Mouse (Mus musculus) intestine, embryonic 15.5 days (tissue): ENCODE results near the gene Lce6a. TPM values are rescaled to one million over a fixed set of nuclear protein-coding genes. Genes with fewer than 3 reads are reported as not detected.

Experiments used
- ATAC-seq: fragments of 200-750 bp; cut with Nextera tagmentation; 2 replicates; pipeline ENCODE4 v1.8.0; 2017; ENCODE audit warnings: moderate TSS enrichment, moderate library complexity
- H3K27ac ChIP-seq: fragments of 300-500 bp; sonication (generic); 2 replicates; pipeline ENCODE4 v1.5.1; 2015; ENCODE audit warnings: mild to moderate bottlenecking, inconsistent platforms
- H3K27me3 ChIP-seq: fragments of 300-500 bp; sonication (generic); replicated peaks from 2 replicates; pipeline ENCODE4 v1.6.1; 2015; ENCODE audit warnings: inconsistent platforms
- H3K36me3 ChIP-seq: fragments of 300-500 bp; sonication (generic); 2 replicates; pipeline ENCODE4 v1.6.1; 2015; ENCODE audit warnings: inconsistent platforms
- H3K4me1 ChIP-seq: fragments of 300-500 bp; sonication (generic); replicated peaks from 2 replicates; pipeline ENCODE4 v1.6.1; 2015; ENCODE audit warnings: inconsistent platforms
- H3K4me2 ChIP-seq: fragments of 300-500 bp; sonication (generic); replicated peaks from 2 replicates; pipeline ENCODE4 v1.6.1; 2015; ENCODE audit warnings: mild to moderate bottlenecking, inconsistent platforms
- H3K4me3 ChIP-seq: fragments of 300-500 bp; sonication (generic); replicated peaks from 2 replicates; pipeline ENCODE4 v1.5.1; 2015; ENCODE audit warnings: inconsistent platforms
- H3K9ac ChIP-seq: fragments of 300-500 bp; sonication (generic); 2 replicates; pipeline ENCODE4 v1.6.1; 2015; ENCODE audit warnings: inconsistent platforms
- H3K9me3 ChIP-seq: fragments of 300-500 bp; sonication (generic); 2 replicates; pipeline ENCODE4 v1.6.1; 2016; ENCODE audit warnings: inconsistent platforms
- WGBS: fragments of 180-500 bp; shearing (Covaris S2); methylation state at CpG from one replicate; pipeline ENCODE4 v1.1.7; 2015; 5-methylcytosine and 5-hydroxymethylcytosine counted together
- polyA plus RNA-seq: library from polyadenylated mRNA; unstranded; fragments of >200 nt; fragmentation: Nextera tagmentation; extraction: Ambion mirVana; gene quantifications from 2 replicates; pipeline ENCODE4 v1.2.1, GENCODE M21; 2015

Lce6a gene
- polyA plus RNA-seq, 1 experiment from 2014 or later: not detected

DNA sequence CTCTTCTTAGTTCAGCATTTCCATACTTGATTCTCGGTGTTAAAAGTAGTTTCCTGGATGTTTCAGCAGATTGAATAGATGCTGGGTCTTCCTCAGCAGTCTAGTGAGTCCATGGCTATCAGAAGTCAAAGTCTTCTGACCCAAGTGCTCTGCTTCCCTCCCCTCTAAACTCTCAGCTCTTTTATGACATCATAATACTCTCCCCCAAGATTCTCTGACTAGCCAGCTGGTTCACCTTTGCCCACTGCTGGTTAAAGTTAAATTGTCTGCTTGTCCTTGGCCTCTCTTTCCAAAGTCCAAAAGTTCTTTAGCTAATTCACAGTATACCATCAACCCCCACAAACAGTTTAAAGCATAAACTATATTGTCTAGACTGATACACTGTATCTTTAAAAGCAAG lies 32.6 kb downstream of the Lce6a start, which contains the start of gene Smcp:
Gene Smcp, minus strand, starts transcription at position 140 of the 400 bp plus-strand sequence.
- H3K9ac ChIP-seq: no peak within 1 kb of the TSS
- H3K4me3 ChIP-seq: no peak within 1 kb of the TSS
- H3K4me2 ChIP-seq: no peak within 1 kb of the TSS
- H3K4me1 ChIP-seq: no peaks in the 10 kb centered on the region
- WGBS: 69% methylated on average over 1 of the region's 1 CpGs
- H3K27me3 ChIP-seq: no peaks in the 10 kb centered on the region
- no peak for ATAC-seq
- H3K9me3 ChIP-seq: no peaks in the 10 kb centered on the region
- H3K36me3 ChIP-seq: no peaks in the 10 kb centered on the region
- H3K27ac ChIP-seq: no peak within 1 kb of the TSS

DNA sequence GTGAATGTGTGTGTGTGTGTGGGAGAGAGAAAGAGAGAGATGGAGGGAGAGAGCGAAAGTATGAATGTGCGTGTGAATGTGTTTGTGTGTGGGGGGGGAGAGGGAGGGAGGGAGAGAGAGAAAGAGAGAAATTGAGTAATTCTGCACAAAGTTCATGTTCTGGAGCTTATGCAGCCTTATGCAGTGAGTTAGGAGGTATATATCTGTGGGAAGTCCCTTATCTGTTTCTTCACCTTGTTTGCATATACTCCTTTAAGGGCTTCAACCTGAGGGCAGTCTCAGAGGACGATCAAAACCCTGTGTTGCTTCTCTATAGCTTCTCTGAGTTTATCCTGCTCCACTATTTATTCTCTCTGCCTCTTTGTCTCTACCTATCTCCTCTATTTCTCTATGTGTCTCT lies 34.3 kb downstream of the Lce6a start:
- H3K27ac ChIP-seq: no peak overlapping the region
- ATAC-seq: peak; percentile 62; the same call in 1 of the 2 replicates
- 74% methylated on average over 3 of the region's 3 CpGs for WGBS
- H3K4me1 ChIP-seq: no peaks in the 10 kb centered on the region
- no peak overlapping the region for H3K4me2 ChIP-seq
- no peaks in the 10 kb centered on the region for H3K27me3 ChIP-seq
- H3K36me3 ChIP-seq: no peaks in the 10 kb centered on the region
- no peak overlapping the region for H3K9ac ChIP-seq
- no peaks in the 10 kb centered on the region for H3K9me3 ChIP-seq
- no peak overlapping the region for H3K4me3 ChIP-seq

DNA sequence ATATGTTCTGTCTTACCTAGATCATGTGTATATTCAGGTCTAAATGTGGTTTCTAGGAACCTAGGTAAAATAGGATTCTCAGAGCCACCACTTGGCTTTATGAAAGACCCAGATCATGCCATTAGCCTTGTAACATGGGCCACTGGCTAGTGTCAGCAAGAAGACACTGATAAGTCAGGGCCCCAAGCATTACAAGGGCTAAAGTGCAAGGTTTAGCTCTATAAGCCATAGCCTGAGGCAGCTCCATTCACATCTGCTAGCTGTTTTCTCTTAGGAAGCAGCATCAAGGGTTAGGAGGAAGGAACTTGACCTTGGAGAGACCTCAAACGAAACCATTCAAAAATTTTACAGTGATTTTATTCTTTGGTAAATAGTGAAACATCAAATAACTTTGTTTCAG lies 36.4 kb downstream of the Lce6a start:
- Histone ChIP-seq H3K4me2 (no peak overlapping the region), H3K27ac (no peak overlapping the region), H3K36me3 (no peaks in the 10 kb centered on the region), H3K9ac (no peak overlapping the region), H3K27me3 (no peaks in the 10 kb centered on the region), H3K9me3 (no peaks in the 10 kb centered on the region), H3K4me3 (no peak overlapping the region), H3K4me1 (no peaks in the 10 kb centered on the region)
- 44% methylated on average over 1 of the region's 1 CpGs for WGBS
- ATAC-seq: no peak

GRCm38 (mm10) chr3:92583164-92583826 lies 38.2 kb downstream of the Lce6a start:
- H3K9me3 ChIP-seq: no peaks in the 10 kb centered on the region
- H3K36me3 ChIP-seq: no peaks in the 10 kb centered on the region
- 62% methylated on average over 3 of the region's 3 CpGs for WGBS
- no peaks in the 10 kb centered on the region for H3K4me1 ChIP-seq
- no peaks in the 10 kb centered on the region for H3K27me3 ChIP-seq
- no peak overlapping the region for H3K4me2 ChIP-seq
- no peak overlapping the region for H3K4me3 ChIP-seq
- H3K27ac ChIP-seq: no peak overlapping the region
- no peak for ATAC-seq
- H3K9ac ChIP-seq: no peak overlapping the region

DNA sequence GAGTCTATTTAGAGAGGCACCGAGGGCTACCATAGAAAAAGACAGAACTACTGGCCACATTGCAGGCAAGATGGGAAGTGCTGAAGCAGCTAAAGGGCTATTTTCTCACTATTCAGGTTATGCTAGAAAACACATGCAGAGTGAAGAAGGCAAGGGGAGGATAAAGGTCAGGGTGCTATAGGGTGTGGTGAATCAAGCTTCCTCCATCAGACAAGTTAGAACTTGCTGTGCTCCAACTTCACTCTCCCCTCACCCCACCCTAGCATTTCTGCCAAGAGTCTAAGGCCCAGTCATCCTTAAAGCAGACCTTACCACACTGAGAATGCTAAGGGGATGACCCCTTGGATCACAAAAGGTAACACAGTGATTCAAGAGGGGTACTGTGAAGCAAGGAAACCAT lies 42.0 kb downstream of the Lce6a start:
- ATAC-seq: peak; percentile 91
- 50% methylated on average over 1 of the region's 1 CpGs for WGBS
- H3K4me2 ChIP-seq: no peak overlapping the region
- no peaks in the 10 kb centered on the region for H3K4me1 ChIP-seq
- no peak overlapping the region for H3K27ac ChIP-seq
- no peak overlapping the region for H3K4me3 ChIP-seq
- no peaks in the 10 kb centered on the region for H3K36me3 ChIP-seq
- no peak overlapping the region for H3K9ac ChIP-seq
- no peaks in the 10 kb centered on the region for H3K27me3 ChIP-seq
- no peaks in the 10 kb centered on the region for H3K9me3 ChIP-seq

- peak; percentile 77 for ATAC-seq
- Histone ChIP-seq H3K4me1 (no peaks in the 10 kb centered on the region), H3K36me3 (no peaks in the 10 kb centered on the region), H3K4me2 (no peak overlapping the region), H3K9ac (no peak overlapping the region), H3K27ac (no peak overlapping the region), H3K27me3 (no peaks in the 10 kb centered on the region), H3K9me3 (no peaks in the 10 kb centered on the region), H3K4me3 (no peak overlapping the region)
- WGBS: 48% methylated on average over 4 of the region's 4 CpGs
These were observed 42.6 kb downstream of the Lce6a start for GRCm38 (mm10) chr3:92578652-92579413.

DNA sequence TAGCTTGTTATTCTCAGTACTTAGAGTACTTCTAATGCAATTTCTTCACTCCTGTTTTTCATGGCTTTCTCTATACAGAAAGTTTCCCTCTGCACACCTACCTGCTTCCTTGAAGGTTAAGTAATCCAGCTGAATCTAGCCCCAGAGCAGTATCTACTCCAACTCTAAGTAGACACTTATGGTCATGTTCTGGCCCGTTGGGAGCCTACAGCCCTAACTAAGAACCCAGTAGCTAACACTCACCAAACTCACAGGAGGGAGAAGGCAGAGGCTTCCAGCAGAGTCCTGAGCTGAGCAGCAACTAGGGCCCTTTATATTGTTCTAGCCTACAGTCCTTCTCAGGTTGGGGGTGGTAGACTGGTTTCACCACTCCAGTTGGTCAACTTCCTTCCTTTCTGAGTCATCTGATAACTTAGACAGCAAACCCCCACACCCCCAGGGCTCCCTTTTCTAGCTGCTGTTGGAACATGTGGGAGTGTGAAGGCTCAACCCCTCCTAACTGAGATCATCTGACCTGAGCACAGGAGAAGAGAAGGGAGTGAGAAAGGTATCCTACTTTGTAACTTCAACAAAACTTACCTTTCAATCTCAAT lies 47.9 kb downstream of the Lce6a start, which contains the start of gene Ivl:
Gene Ivl, minus strand, starts transcription at position 287 of the 593 bp plus-strand sequence.
- Histone ChIP-seq H3K4me3 (no peak within 1 kb of the TSS), H3K36me3 (no peaks in the 10 kb centered on the region), H3K4me1 (no peaks in the 10 kb centered on the region), H3K9ac (no peak within 1 kb of the TSS), H3K4me2 (no peak within 1 kb of the TSS), H3K27me3 (no peaks in the 10 kb centered on the region), H3K27ac (no peak within 1 kb of the TSS), H3K9me3 (no peaks in the 10 kb centered on the region)
- WGBS: 93% methylated on average over 1 of the region's 1 CpGs
- ATAC-seq: no peak

- Histone ChIP-seq H3K36me3 (no peaks in the 10 kb centered on the region), H3K4me1 (no peaks in the 10 kb centered on the region), H3K4me2 (no peak overlapping the region), H3K27me3 (no peaks in the 10 kb centered on the region), H3K27ac (no peak overlapping the region), H3K9me3 (no peaks in the 10 kb centered on the region), H3K4me3 (no peak overlapping the region), H3K9ac (no peak overlapping the region)
- 45% methylated on average over 2 of the region's 2 CpGs for WGBS
- no peak for ATAC-seq
These were observed 48.8 kb downstream of the Lce6a start for GRCm38 (mm10) chr3:92572514-92573155.

Other genes starting within 250 kb of the Lce6a start
- not detected in 2 replicates for gene Sprr2h, start 236.0 kb downstream of the Lce6a start, polyA plus RNA-seq
- not detected in 2 replicates for gene Sprr2i, start 213.7 kb downstream of the Lce6a start, polyA plus RNA-seq
- not detected in 2 replicates for gene Sprr2j-ps, start 203.6 kb downstream of the Lce6a start, polyA plus RNA-seq
- gene Gm9774, start 192.2 kb downstream of the Lce6a start, polyA plus RNA-seq: 7.7 and 9.0 TPM in 2 replicates
- not detected in 2 replicates for gene Sprr2k, start 189.1 kb downstream of the Lce6a start, polyA plus RNA-seq
- 0.18 TPM in 1 of 2 replicates, not detected in the other for gene Sprr1b, start 182.9 kb downstream of the Lce6a start, polyA plus RNA-seq
- not detected in 2 replicates for gene Sprr3, start 162.9 kb downstream of the Lce6a start, polyA plus RNA-seq
- 1.1 and 1.2 TPM in 2 replicates for gene Sprr1a, start 135.8 kb downstream of the Lce6a start, polyA plus RNA-seq
- gene Sprr4, start 121.2 kb downstream of the Lce6a start, polyA plus RNA-seq: not detected in 2 replicates
- not detected in 2 replicates for gene 2310046K23Rik, start 87.1 kb downstream of the Lce6a start, polyA plus RNA-seq
- 0.09 TPM in 1 of 2 replicates, not detected in the other for gene Ivl, start 47.9 kb downstream of the Lce6a start, polyA plus RNA-seq
- gene Smcp, start 32.7 kb downstream of the Lce6a start, polyA plus RNA-seq: 3.4 and 5.3 TPM in 2 replicates
- not detected in 2 replicates for gene 2210017I01Rik, start 14.2 kb downstream of the Lce6a start, polyA plus RNA-seq
- gene Lce1a1, start 26.6 kb upstream of the Lce6a start, polyA plus RNA-seq: not detected in 2 replicates
- not detected in 2 replicates for gene Lce1b, start 35.3 kb upstream of the Lce6a start, polyA plus RNA-seq
- gene Lce1a2, start 48.7 kb upstream of the Lce6a start, polyA plus RNA-seq: not detected in 2 replicates
- not detected in 2 replicates for gene Lce1c, start 57.6 kb upstream of the Lce6a start, polyA plus RNA-seq
- not detected in 2 replicates for gene Lce1d, start 65.5 kb upstream of the Lce6a start, polyA plus RNA-seq
- not detected in 2 replicates for gene Lce1e, start 87.4 kb upstream of the Lce6a start, polyA plus RNA-seq
- gene Lce1f, start 98.7 kb upstream of the Lce6a start, polyA plus RNA-seq: not detected in 2 replicates
- gene Gm38119, start 117.4 kb upstream of the Lce6a start, polyA plus RNA-seq: not detected in 2 replicates
- gene Lce1g, start 130.7 kb upstream of the Lce6a start, polyA plus RNA-seq: not detected in 2 replicates
- not detected in 2 replicates for gene Lce1h, start 143.4 kb upstream of the Lce6a start, polyA plus RNA-seq
- gene Lce1i, start 157.2 kb upstream of the Lce6a start, polyA plus RNA-seq: not detected in 2 replicates
- not detected in 2 replicates for gene Lce1j, start 168.9 kb upstream of the Lce6a start, polyA plus RNA-seq
- gene Lce1k, start 186.2 kb upstream of the Lce6a start, polyA plus RNA-seq: not detected in 2 replicates
- not detected in 2 replicates for gene Kprp, start 205.6 kb upstream of the Lce6a start, polyA plus RNA-seq
- gene Lce1l, start 229.6 kb upstream of the Lce6a start, polyA plus RNA-seq: not detected in 2 replicates
- gene 2310050C09Rik, start 248.6 kb upstream of the Lce6a start, polyA plus RNA-seq: not detected in 2 replicates